Mouse (Mus musculus): ENCODE data around the gene Cd101.

Gene Cd101

GRCm38 (mm10) chr3:101029339-101029738, at the start of gene Cd101:
Gene Cd101 (minus strand): TSS chr3:101029556.
- DNase-seq (ENCODE audit: low spot score in 2 of 2), result no peak

- DNase-seq (ENCODE audit: low spot score in 2 of 2), result peak; percentile 71
Measured at GRCm38 (mm10) chr3:101078344-101078743, 49.0 kb upstream of the Cd101 start.

DNA sequence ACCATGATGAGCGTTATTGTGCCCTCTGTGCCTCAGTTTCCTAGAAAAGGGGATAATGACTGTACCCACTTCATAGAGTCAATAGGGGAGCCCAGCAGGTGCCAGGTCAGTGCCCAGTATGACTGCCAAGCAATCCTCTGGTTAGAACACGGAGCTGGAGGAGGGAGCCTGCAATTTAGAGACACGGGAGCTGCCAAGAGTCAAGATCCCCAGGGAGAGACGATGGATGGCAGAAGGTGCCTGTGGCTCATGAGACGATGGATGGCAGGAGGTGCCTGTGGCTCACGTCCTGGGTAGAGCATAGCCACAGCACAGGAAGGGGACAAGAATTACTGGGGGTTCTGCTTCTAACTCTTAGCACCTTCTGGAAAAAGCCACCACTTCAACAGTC, 48.3 kb upstream of the Cd101 start:
- no peak for DNase-seq (ENCODE audit: low spot score in 2 of 2)

DNA sequence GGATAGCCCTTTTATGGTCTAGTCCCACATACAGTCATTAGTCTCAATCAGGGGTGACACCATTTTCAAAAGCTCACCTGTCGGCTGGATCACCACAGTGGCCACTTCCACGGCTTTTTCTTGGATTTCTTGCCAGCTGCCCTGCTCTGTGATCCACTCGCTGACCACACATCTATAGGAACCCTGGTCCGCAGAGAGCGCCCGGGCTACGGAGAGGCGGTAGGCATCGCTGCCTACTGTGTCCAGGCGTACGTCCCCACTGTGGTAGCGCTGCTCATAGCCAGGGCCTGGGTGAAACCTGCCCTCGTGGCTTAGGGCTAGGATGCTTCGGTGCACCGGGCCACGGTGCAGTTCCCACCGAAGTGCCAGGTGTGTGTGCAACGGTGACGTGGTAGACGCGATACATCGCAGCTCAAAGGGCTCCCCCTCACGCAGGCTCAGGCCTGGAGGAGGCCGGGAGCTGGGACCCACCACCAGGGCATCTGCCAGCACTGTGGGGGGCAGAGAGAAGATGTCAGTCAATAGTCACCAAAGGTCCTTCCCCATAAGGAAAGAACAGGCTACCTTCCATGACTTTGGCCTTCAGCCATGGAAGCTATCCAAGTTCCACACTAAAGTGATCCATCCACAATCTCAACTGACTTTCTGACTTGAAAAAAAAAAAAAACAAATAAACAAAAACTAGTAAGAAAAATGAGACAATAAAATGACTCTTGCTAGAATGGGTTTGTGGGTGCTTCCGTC, 47.8 kb upstream of the Cd101 start:
- DNase-seq (ENCODE audit: low spot score in 2 of 2), result no peak

DNA sequence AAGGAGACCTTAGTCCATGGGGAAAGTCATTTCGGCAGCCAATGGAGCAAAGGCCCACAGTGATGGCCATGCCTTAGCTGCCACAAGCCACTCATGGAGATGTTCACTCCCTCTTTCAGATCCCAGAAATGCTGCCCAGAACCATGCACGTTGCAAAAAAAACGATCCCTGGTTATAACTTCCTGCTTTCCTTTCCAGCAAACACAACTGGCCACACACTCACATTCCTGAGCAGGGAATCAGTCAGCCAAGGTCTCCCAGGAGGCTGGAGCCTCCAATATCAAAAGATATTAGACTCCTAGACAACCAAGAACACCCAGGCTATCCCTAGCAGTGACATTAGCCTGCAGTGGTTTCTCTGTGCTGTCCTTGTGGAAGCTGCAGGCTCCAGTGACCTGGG, 46.5 kb upstream of the Cd101 start:
- DNase-seq (ENCODE audit: low spot score in 2 of 2), result no peak

DNA sequence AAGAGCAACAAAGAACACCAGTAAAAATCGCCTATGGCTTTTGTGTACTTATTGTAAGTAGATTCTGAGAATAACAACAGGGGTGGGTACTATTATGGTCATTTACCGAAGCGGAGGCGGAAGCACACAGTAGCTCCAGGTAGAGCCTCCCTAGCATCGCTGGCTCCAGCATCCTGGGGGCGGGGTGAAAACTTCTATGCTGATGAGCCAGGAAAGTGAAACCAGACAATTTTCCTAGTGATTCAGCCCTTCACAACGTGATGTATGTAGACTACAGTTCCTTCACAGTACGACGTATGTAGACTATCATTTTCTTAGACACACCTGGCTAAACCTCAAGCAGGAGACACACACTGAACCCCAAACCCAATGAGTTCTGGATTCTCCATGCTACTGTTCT, 44.0 kb upstream of the Cd101 start:
- DNase-seq (ENCODE audit: low spot score in 2 of 2), result no peak

- no peak for DNase-seq (ENCODE audit: low spot score in 2 of 2)
Measured at GRCm38 (mm10) chr3:101072506-101073215, 43.3 kb upstream of the Cd101 start.

- DNase-seq (ENCODE audit: low spot score in 2 of 2), result no peak
Measured at GRCm38 (mm10) chr3:101071576-101071975, 42.2 kb upstream of the Cd101 start.

DNA sequence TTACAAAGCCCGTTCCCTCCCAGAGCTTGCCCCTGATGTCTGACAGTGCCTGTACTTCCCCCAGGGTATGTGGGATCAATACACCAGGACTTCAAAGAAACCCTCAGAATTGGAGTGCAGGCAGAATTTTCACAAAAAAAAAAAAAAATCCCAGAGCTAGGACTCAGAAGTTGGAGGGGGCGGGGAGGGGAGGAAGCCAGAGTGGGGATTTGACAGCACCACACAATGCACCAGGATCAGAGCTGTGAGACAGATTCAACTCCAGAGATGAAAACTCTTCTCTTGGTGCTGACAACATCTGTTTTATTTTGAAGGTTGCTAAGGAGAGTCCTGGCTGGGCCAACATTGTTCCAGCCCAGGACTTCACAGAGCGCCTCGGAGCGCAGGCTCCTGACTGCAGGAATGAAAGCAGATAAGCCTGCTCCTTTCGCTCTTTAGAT, 41.5 kb upstream of the Cd101 start:
- no peak for DNase-seq (ENCODE audit: low spot score in 2 of 2)

GRCm38 (mm10) chr3:101070230-101070795, 41.0 kb upstream of the Cd101 start:
- DNase-seq (ENCODE audit: low spot score in 2 of 2), result peak in 1 of 2 experiments; percentile 54

GRCm38 (mm10) chr3:101068701-101069100, 39.3 kb upstream of the Cd101 start:
- no peak for DNase-seq (ENCODE audit: low spot score in 2 of 2)

GRCm38 (mm10) chr3:101066175-101066574, 36.8 kb upstream of the Cd101 start:
- DNase-seq (ENCODE audit: low spot score in 2 of 2), result no peak

- DNase-seq (ENCODE audit: low spot score in 2 of 2), result no peak
Measured at GRCm38 (mm10) chr3:101061865-101062585, 32.7 kb upstream of the Cd101 start.

- DNase-seq (ENCODE audit: low spot score in 2 of 2), result no peak
Measured at GRCm38 (mm10) chr3:101059214-101059613, 29.9 kb upstream of the Cd101 start.

DNA sequence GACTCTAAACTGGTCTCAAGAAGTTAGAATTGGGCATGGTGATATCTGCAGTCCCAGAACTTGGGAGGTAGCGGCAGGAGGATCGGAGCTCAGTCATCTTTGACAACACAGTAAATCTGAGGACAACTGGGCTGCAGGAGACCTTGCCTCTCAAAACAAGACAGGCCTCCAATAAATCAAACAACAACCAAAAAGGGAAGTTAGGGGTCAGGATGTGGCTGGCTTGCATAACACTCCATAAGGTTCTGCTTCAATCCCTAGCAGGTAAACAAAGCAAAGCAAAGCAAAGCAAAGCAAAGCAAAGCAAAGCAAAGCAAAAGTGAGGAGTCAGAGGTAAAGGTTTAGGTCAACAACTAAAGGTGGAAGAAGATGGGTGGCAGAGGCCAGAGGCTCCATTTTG, 28.8 kb upstream of the Cd101 start:
- no peak for DNase-seq (ENCODE audit: low spot score in 2 of 2)

DNA sequence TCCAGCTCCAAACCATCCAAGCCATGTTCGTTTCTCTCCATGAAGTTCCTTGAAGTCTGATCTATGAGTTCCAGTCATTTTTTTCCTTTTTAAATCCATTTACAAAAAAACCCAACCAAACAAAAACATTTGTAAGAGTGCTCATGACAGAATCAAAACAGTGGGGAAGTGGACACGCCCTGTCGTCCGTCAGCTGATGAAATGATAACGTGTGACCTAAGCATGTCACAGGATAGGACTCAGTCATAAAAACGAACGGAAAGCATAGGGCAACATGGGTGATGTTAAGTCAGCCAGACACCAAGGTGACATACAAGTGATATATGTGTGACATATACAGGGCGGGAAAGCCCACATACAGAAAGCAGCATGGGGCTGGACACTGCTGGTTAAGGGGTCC, 25.9 kb upstream of the Cd101 start:
- DNase-seq (ENCODE audit: low spot score in 2 of 2), result no peak

- DNase-seq (ENCODE audit: low spot score in 2 of 2), result no peak
Measured at GRCm38 (mm10) chr3:101051601-101052000, 22.2 kb upstream of the Cd101 start.

DNA sequence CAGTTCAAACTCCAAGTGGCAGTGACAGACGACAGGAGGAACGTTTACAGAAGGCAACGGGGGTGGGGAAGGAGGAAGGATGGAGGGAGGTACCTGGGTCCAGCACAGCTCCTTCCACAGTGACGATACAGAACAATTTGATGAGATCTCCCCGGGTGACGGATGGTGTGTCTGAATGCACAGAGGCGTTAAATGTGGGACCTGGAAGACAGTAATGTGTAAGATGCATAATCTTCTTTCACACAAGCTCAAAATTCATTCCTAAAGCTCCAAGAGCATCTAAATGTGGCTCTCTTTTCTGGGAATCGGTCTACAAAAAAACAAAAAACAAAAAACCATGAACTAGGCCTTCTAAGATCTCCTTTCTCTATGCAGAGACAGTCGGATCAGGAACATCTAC, 20.6 kb upstream of the Cd101 start:
- no peak for DNase-seq (ENCODE audit: low spot score in 2 of 2)

DNA sequence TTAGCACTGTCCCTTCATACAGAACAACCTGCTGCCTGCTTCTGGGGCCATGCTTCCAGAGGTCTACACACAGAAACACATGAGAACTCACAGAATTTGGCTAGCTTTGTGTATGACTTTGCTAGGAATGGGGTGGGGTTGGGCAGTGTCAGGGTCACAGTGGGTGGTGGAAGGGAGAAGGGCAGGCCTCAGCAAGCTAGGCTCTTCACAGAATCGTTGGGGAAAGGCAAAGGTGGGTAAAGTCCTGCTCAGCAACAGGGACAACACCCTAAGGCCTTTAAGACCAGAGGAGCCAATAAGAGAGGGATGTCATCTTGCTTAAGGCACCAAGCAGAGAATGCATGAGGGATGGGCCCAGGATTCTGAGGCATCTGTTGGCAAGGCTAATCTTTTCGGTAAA, 19.4 kb upstream of the Cd101 start:
- DNase-seq (ENCODE audit: low spot score in 2 of 2), result no peak

GRCm38 (mm10) chr3:101047586-101048275, 18.4 kb upstream of the Cd101 start:
- DNase-seq (ENCODE audit: low spot score in 2 of 2), result peak; percentile 52 to 74

DNA sequence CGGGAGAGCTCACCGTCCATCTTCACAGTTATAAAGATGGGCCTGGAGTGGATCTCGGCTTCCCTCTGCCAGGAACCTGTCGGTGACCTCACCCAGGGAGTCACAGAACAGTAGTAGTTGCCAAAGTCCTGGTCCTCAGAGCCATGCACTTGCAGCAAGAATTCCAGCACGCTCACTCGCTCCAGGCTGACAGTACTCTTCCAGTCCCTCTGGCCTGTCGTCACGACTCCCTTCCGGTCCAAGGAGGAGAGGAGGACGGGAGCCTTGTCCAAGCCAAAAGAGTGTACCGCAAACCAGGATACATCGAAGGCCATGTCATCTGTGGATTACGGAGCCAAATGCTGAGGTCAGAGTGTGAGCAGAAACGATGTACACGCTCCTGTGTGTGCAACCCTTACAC, 16.1 kb upstream of the Cd101 start:
- DNase-seq (ENCODE audit: low spot score in 2 of 2), result peak in 1 of 2 experiments; percentile 46

DNA sequence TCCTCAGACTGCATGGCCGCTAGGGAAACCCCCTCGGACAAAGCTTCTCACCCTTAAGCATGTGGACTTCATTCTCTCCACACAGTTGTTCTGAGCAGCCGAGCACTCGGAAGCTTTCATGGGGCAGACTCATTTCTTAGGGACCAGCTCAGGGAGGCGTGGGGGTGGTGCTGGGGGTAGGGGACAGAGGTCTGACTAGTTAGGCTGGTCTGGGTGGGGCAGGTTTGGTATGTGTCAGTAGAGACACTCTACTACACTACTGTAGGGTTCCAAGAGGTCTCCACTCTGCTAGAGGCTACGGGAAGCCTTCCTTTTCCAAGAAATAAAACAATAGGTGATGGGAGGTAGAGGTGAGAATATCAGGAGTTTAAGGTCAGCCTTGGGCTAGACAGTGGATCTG, 15.3 kb upstream of the Cd101 start:
- DNase-seq (ENCODE audit: low spot score in 2 of 2), result no peak
